Mouse (Mus musculus): ENCODE data around the gene Ankrd13b.

The Ankrd13b gene

DNA sequence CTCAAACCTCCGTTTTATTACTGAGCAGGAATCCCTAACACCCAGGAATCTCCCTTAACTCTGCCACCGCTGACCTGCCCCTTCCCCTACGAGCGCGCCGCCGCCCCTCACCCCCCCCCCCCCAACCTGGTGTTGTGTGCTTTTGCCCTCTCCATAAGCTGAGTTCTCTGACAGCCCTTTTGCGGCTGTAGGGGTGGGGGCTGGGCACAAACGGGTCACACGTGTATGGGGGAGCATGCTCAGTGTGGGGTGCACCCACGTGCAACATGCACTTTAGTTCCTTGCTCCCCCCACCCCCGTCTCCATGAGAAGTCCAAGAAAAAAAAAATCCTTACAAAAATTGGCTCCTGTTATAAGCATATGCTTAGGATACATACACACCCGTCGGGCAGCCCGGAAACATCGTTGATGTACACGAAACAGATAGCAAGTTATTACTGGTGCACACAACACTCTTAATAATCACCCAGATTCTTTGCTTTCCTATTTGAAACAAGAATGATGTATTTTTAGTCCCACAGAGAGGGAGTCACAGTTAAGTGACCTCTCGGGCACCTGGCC lies 2.9 kb upstream of the Ankrd13b start:
- DNase-seq (ENCODE audit: low read depth, low spot score), result no peak

DNA sequence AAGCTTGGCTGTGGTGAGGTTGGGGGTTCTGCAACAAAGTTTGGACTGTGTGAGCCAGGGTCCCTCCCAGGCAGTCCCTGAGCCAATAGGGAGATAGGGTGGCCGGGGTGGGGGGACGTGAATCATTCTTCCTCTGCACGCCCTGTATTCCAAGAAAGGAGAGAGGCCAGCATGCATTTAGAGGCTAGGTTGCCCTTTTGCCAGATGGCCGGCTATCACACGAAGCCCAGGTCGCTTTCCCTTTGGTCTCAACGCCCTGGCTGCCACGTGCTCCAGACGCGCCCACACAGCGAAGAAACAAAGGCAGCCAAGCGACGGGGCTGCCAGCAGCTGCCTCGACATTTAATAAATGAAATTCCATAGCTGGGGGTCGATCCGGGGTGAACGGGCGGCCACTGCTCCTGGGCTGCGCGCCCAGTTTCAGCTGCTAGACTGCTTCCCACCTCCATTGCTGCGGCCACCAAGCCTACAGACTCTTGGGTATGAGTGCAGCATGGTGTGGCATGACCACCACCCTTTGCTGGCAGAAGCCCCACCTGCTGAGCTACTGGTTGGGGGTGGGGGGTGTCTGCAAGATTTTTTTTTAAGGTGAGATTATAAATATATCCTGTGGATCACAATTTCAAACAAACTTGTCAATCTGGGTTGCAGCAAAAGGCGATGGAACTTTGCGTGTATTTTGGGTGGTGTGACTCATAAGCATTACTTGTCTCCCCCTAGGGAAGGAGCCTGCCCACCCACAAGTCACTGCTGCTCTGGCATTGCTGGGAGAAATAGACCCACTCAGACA lies 2.2 kb upstream of the Ankrd13b start:
- DNase-seq (ENCODE audit: low read depth, low spot score), result peak; percentile 87

DNA sequence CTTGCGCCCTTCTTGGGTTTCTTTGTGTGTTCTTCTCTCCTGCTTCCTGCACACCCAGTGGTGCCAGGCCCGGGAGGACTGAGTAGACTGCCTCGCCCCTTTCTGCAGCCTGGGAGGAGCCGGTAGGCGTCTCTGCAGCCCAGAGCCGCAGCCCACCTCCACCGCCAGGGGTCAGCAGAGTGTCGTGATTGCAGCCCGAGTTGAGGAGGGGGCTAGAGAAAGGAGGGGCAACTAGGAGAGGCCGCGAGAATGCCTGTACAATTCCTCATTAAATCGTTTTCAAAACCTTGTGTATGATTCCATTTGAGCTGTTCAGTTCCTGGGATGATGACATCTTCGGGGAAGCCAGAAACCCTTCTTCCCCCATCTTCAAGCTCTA lies 1.6 kb upstream of the Ankrd13b start:
- DNase-seq (ENCODE audit: low read depth, low spot score), result no peak

DNA sequence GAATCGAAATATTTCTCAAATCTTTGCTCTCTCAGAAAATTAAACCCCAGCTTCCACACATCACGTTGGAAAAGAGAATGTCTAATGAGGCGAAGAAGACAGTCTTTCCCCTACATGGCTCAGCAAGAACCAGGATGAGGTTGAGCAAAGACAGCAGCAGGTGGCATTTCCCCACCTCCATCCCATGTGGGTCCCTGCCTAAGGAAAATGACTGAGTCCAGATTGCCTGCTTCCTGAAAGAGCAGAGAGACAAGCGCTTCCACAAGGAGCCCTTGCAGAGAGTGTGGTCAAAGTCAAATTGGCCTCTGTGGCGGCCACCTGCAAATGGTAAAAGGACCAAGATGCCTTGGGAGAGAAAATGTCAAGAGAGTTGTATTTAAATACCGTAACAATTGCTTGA lies 973 bp upstream of the Ankrd13b start:
- no peak for DNase-seq (ENCODE audit: low read depth, low spot score)

DNA sequence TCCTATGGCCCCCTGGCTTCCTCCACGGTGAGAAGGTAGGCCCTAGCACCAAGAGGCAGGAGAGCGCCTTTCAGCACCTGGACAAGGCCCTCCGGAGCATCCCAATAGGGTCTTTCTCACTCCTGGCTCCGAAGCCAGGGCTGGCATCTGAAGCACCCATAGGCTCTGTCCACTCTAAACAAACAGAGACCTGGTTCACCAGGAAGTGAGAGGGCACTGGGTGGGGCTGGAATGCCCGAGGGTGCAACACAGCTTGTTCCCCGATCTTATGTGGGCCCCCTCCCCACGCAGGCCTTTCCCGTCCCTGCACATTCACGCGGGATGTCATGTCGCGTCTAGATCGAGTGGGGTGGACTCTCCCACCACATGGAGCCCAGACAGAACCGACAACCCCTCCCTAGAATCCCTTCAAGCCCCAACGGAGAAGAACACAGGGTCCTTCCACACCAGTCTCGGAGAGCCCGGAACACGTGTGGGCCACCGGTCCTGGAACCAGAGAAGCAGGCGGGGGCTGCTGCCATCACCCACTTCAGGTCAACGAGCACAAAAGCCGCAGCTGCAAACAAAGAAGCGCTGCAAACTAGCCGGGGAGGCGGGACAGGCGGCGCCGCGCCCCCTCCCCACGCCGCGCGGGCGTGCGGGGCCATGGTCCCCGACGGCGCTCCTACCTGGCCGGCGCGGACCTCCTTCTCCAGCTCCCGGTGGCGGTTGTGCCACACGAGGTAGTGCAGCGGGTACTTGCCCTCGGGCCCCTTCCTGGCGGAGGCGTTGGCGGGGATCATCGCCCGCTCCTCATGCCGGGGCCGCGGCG lies 502 bp downstream of the Ankrd13b start:
- DNase-seq (ENCODE audit: low read depth, low spot score), result no peak

DNA sequence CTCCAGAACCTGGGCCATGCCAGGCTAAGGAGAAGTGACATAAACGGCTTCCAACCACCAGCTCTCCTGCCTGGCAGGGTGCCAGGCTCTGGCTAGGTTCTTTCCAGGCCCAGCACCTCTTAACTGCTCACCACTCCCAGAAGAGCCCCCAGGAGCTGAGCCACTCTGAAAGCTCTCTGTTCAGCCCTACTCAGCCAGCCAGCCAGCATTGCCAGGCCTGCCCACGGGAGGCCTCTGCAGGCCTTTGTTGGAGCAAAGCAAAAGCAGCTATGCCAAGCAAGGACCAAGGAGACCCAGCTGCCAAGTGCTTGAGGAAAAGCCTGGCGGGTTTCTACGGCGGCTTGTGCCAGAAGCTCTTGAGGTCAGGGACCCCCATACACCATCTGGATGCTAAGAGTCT lies 2.7 kb downstream of the Ankrd13b start:
- no peak for DNase-seq (ENCODE audit: low read depth, low spot score)

DNA sequence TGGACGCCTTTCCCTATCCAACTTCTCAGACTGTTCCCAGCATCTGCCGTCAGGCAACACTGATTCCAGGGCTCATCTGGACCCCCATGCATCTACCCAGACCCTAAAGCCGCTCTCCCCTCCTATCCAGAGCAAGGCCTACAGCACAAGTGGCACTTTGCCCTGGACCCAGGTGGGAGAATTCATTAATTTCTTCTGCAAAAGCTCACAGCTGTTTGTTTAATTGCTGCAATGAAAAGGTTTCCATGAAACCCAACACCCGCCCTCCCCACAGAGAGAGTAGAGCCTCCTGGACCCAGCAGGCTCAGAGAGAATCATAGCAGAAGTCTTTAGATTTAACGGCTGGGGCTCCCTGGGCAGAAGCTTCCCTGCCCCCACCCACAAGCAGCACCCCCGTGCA lies 4.2 kb downstream of the Ankrd13b start:
- no peak for DNase-seq (ENCODE audit: low read depth, low spot score)

DNA sequence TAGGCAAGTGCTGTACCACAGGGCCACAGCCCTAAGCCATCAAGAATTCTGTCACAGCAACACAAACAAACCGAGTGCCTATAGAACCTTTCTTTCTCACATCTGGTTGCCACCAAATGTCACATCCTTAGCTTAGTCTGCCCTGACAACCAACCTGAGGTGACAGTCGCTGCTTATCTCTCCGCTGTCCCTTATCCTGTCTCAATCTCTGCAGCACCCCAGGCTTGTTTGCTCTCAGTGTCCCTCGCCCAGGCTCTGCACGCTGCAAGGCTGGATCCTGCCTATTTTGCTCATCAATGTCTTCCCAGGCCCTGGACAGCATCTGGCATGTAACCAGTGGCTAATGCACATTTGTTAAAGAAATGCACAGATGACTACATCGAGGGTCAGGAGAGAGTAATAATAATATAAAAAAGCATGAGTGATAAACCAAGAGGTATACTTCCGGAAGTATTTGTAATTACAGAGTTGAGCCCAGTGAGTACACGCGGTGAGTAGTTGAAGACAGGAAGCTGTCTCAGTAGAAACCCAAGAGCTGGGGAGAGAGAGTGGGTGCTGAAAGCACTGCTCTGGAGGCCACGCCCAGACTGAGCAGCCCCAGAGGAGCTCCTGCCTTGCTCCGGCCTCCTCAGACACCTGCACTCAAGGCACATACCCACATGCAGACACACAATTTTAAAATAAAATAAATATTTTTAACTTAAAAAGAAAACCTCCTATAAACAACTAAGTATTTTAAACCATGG lies 5.8 kb downstream of the Ankrd13b start:
- no peak for DNase-seq (ENCODE audit: low read depth, low spot score)

DNA sequence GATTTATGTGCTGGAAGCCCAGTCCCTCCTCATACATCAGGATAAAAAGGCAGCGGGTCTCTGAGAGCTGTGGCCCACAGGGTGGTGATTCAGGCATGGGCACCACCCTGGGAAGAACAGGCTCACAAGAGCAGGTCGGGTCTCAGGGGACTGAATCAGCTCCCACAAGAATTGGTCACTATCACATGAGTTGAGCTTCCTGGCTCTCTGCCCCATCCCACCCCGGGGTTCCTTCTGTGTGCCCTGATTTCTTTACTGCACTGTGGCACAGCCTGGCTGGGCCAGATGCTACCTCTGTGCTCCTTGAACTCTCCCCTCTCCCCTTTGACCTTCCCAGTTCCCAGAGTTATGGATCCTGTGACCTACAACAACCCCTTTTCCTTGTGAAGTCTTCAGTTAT lies 6.4 kb downstream of the Ankrd13b start:
- no peak for DNase-seq (ENCODE audit: low read depth, low spot score)

DNA sequence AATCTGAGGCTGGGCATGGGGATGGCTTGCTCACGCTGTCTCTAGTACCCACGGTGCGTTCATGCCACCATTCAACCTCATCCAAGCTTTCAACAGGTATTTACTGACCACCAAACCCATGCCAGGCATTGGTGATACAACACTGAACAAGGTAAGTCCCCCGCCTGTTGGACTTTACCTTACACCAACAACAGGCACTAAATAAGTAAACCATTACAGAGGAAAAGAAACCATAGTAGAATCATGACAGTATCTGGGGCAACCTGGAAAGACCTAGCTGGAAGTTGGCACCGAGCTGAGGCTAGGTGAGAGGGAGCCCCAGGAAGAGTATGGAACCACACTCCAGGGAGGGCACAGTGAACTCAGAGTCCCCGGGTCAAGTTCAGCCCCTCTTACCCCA lies 12.6 kb downstream of the Ankrd13b start:
- no peak for DNase-seq (ENCODE audit: low read depth, low spot score)

DNA sequence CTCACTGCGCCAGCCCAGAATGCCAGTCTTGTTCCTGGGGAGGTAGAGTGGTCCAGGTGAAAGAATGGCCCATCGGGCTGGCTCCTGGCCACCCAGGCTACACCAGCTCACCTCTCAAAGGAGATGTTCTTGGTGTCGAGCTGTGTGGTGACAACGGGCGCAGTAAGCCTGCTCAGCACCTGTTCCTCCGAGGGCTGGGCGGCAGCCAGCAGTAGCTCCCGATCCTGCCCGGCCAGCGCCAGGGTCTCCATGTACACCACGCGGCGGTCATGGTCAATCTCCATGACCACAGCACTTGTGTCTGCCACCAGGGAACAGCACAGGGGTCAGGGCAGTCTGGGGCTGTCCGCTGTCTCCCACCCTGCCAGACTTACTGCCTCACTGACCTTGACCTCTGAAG lies 13.3 kb downstream of the Ankrd13b start:
- no peak for DNase-seq (ENCODE audit: low read depth, low spot score)

DNA sequence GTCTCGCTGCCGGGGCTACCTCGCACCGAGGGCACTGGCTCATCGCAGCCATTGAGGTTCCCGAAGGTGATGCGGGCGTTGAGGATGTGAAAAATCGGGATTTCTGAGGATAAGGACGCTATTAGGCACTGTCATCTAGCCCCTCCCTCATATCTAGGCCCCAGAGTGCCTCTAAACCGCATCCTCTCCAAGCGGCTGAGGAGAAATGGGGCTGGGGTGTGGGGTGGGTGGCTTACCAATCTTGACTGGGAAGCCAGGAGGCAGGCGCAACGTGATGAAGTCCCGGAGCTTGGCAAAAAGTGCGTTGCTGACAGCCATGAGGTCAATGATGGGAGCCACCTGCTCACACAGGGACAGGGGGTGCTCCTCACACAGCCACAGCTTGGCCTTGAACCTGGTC lies 16.7 kb downstream of the Ankrd13b start:
- DNase-seq (ENCODE audit: low read depth, low spot score), result no peak

DNA sequence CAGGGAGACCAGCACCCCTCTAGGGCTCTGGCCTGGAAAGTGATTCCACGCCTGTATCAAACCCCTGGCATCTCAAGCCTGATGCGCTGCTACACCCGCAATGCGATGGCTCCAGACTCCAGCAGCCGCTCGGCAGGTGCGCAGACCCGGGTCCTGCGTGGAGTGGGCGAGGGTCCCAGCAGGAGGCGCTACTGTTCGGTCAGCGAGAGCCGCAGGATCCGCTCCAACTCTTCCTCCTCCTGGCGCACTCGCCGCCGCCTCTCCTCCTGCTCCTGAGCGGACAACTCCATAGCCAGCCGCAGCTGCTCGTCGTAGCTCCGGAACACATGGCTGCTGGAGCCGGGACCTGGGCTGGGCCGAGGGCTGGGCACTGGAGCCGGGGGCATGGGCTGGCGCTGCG lies 18.1 kb downstream of the Ankrd13b start:
- no peak for DNase-seq (ENCODE audit: low read depth, low spot score)

DNA sequence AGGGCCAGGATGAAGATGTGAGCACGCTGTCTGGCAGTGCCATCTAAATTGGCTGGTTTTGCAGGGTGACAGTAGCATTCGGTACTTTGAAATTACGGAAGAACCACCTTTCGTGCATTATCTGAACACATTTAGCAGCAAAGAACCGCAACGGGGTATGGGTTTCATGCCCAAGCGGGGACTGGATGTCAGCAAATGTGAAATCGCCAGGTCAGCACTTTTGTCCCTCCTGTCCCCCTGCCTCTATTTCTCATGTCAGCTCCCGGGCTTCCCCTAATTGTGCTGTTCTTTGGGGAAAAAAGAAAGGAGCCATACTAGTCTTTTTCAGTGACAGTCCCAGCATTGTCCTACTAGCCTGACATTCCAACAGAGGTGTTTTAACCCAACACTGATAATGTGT lies 21.1 kb downstream of the Ankrd13b start:
- DNase-seq (ENCODE audit: low read depth, low spot score), result no peak

DNA sequence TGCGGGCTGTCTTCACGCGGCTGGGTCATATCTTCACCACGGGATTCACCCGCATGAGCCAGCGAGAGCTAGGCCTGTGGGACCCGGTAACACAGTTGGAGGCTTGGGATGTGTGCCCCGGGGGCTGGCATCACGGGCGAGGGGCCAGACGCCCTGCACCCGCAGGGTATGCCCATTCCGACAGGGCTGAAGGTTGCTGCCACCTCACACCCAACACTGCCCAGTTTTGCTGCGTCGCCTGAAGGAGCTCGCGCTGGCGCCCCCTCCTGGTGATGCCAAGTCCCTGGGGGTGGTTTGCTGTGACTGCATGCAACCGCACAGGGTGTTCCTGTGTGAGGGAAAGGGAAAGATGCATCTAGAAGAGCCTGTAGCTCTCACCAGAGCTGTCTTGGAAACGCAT lies 21.7 kb downstream of the Ankrd13b start:
- no peak for DNase-seq (ENCODE audit: low read depth, low spot score)

DNA sequence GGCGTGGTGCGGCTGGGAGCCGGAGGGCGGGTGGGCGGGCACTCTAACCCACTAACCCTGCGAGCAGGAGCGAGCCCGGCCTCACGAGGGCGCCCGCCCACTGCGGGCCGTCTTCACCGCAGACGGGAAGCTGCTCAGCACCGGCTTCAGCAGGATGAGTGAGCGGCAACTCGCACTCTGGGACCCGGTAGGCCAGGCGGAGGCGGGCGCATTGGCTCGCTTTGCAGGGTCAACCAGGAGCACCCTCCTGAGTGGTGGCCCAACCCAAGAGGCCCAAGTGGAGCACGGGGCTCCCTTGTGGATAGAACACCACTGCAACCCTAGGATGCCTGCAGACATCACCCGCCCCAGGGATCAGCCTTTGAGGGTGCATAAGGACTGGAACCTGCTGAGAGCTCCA lies 22.3 kb downstream of the Ankrd13b start:
- DNase-seq (ENCODE audit: low read depth, low spot score), result no peak

DNA sequence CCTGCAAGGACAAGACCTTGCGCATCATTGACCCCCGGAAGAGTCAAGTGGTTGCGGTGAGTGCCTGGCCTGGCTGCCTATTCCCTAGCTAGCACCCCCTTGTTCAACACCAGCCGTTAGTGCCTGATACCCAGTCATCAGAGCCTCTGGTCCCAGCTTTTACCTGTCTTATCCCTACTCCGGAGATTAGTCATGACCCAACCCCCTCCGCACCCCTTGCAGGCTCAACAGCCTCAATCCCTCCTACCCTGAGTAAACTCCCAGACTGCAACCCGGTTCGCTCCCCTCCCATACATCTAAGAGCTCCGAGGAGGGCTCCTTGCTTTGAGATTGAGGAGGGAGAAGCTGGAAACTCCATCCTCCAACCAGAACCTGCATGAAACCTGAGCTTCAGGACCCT lies 22.9 kb downstream of the Ankrd13b start:
- no peak for DNase-seq (ENCODE audit: low read depth, low spot score)

DNA sequence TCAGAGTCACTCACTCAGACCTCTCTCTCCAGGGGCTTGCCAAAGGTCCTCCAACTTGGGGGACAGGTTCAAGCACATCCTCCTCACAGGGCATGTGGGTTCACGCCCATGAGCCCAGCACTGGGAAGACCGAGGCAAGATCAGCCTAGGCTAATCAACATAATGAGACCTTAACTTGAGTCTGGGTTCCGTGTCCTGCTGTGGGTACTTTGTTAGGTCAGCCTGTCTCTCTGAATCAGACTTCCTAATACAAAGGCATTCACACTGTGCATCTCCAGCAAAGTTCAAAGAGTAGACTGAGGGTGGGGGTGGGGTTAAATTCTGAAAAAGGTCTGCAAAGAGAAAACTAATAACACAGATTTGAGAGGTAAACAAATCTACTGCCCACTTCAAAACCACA lies 24.4 kb downstream of the Ankrd13b start:
- no peak for DNase-seq (ENCODE audit: low read depth, low spot score)

DNA sequence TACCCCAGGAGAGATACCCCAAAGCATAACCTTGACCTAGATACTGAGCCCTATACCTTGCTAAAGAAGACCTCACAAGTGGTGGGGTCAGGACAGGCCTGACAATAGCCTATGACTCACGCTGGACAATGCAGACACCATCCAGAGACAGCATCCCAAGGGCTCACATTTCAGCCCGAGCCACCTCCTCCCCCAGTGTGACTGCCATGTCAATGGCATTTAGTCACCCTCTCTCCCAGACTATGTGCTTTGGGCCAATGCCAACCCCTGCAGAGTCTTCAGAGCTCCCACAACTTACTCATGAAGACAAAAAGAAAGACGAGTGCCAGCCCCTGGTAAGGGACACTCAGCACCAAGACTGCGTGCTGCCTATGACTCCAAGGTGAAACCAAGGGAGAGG lies 24.8 kb downstream of the Ankrd13b start:
- DNase-seq (ENCODE audit: low read depth, low spot score), result no peak

DNA sequence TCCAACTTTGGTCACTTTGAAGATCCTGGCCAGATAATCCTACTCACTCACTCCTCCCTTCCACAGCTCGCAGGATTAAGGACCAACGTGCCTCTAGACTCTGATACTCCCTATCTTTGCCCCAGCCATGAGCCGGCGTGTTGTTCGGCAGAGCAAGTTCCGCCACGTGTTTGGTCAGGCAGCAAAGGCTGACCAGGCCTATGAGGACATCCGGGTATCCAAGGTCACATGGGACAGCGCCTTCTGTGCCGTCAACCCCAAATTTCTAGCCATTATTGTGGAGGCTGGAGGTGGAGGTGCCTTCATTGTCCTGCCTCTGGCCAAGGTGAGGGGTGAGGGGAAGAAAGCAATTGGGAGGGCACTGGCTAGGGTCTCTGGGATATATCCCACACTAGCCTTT lies 25.7 kb downstream of the Ankrd13b start:
- no peak for DNase-seq (ENCODE audit: low read depth, low spot score)

DNA sequence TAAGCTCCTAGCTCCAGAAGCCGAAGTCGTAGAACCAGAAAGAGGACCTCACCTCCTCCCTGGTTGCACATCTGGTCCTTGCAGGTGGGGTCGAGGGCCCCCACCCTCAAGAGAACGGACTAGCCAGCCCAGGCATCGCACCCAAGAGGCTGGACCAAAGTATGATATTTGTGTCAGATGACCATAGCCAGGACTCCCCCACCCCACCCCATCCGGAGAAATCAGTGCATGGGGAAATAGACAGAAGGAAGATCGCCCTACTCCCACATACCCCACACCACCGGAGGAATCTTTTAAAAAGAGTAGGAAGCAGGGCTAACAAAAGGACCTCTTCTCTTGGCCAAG lies 26.4 kb downstream of the Ankrd13b start:
- no peak for DNase-seq (ENCODE audit: low read depth, low spot score)

Data from telencephalon, adult 2 months (tissue).